Mouse (Mus musculus): ENCODE results near the gene Cst6.

- TF ChIP-seq CTCF (IDR thresholded peaks at IDR 0.05; ENCODE audit: low read depth, low read length) (no peak), POLR2A (IDR thresholded peaks at IDR 0.05; ENCODE audit: extremely low read depth, insufficient read depth, low read length) (no peak)
These were observed 42.2 kb downstream of the Cst6 start for GRCm38 (mm10) chr19:5306968-5307734.
